Mouse (Mus musculus) adrenal gland, adult (tissue): Measurements from ENCODE around the gene Gm4869.

Source experiments
- DNase-seq, 2 experiments: peaks; one replicate each; pipeline ENCODE4 v3.0.0; 2022 to 2023; ENCODE audit warnings: low spot score in 1 of 2; ENCODE audit not compliant: inconsistent age in 2 of 2

Gene Gm4869

GRCm38 (mm10) chr5:140517159-140517920 is 71.9 kb downstream of the Gm4869 start:
- DNase-seq = no peak

GRCm38 (mm10) chr5:140517921-140518230 is 72.4 kb downstream of the Gm4869 start:
- DNase-seq = no peak

- DNase-seq = no peak
Measured at GRCm38 (mm10) chr5:140521196-140521595, 75.8 kb downstream of the Gm4869 start.

GRCm38 (mm10) chr5:140526754-140527153 is 81.3 kb downstream of the Gm4869 start:
- no peak for DNase-seq

- no peak for DNase-seq
Measured at GRCm38 (mm10) chr5:140538111-140538683, 92.8 kb downstream of the Gm4869 start.

GRCm38 (mm10) chr5:140540106-140540505 is 94.7 kb downstream of the Gm4869 start:
- peak; percentile 68 to 94 for DNase-seq

GRCm38 (mm10) chr5:140542811-140543575 is 97.5 kb downstream of the Gm4869 start:
- no peak for DNase-seq
